Mouse (Mus musculus) limb, embryonic 14.5 days (tissue): Measurements from ENCODE around the gene Nfyc. TPM values are rescaled to one million over a fixed set of nuclear protein-coding genes. Genes with fewer than 3 reads are reported as not detected.
A peak's percentile ranks its signal among the peaks of the same experiment; 100 is the strongest.

Experiments
- ATAC-seq: fragments of 200-750 bp; cut with Nextera tagmentation; 2 replicates; pipeline ENCODE4 v1.8.0; 2017; ENCODE audit warnings: low read depth, moderate number of reproducible peaks, moderate TSS enrichment; ENCODE audit not compliant: low FRiP score
- DNase-seq: peaks from one replicate; pipeline ENCODE4 v3.0.0-alpha.2; 2015; ENCODE audit warnings: low spot score
- H3K27ac ChIP-seq: fragments of 300-500 bp; sonication (generic); replicated peaks from 2 replicates; pipeline ENCODE4 v1.5.1; 2014; ENCODE audit warnings: low read depth, mild to moderate bottlenecking, low read length, moderate library complexity, mixed read lengths
- H3K27me3 ChIP-seq: fragments of 300-500 bp; sonication (generic); 2 replicates; pipeline ENCODE4 v1.6.1; 2014; ENCODE audit warnings: low read length, mixed read lengths; ENCODE audit not compliant: control insufficient read depth, insufficient read depth
- H3K36me3 ChIP-seq: fragments of 300-500 bp; sonication (generic); 2 replicates; pipeline ENCODE4 v1.6.1; 2014; ENCODE audit warnings: mild to moderate bottlenecking, low read length, moderate library complexity, mixed read lengths; ENCODE audit not compliant: control insufficient read depth, insufficient read depth
- H3K4me1 ChIP-seq: fragments of 300-500 bp; sonication (generic); 2 replicates; pipeline ENCODE4 v1.6.1; 2014; ENCODE audit warnings: antibody characterized with exemption, low read length, mixed read lengths; ENCODE audit not compliant: control insufficient read depth, insufficient read depth
- H3K4me2 ChIP-seq: fragments of 300-500 bp; sonication (generic); replicated peaks from 2 replicates; pipeline ENCODE4 v1.6.1; 2014; ENCODE audit warnings: low read depth, mild to moderate bottlenecking, low read length, moderate library complexity; ENCODE audit not compliant: severe bottlenecking
- H3K4me3 ChIP-seq: fragments of 300-500 bp; sonication (generic); replicated peaks from 2 replicates; pipeline ENCODE4 v1.5.1; 2014; ENCODE audit warnings: low read length
- H3K9ac ChIP-seq: fragments of 300-500 bp; sonication (generic); 2 replicates; pipeline ENCODE4 v1.6.1; 2014; ENCODE audit warnings: mild to moderate bottlenecking, low read depth, low read length, moderate library complexity; ENCODE audit not compliant: severe bottlenecking
- H3K9me3 ChIP-seq: fragments of 300-500 bp; sonication (generic); 2 replicates; pipeline ENCODE4 v1.6.1; 2016; ENCODE audit warnings: low read length; ENCODE audit not compliant: control insufficient read depth
- POLR2A ChIP-seq: fragments of 200-500 bp; IDR thresholded peaks from 2 replicates; pipeline ENCODE4 v1.8.0; 2012; ENCODE audit warnings: inconsistent platforms, mild to moderate bottlenecking, moderate library complexity, borderline replicate concordance; ENCODE audit not compliant: insufficient read depth, insufficient read length; ENCODE audit errors: extremely low read depth
- WGBS: fragments of 180-500 bp; shearing (Covaris S2); extraction: QIAGEN DNeasy Blood & Tissue Kit; methylation state at CpG from one replicate; pipeline ENCODE4 v1.1.7; 2014; 5-methylcytosine and 5-hydroxymethylcytosine counted together
- polyA plus RNA-seq, 2 experiments: library from polyadenylated mRNA; depleted of rRNA in 1 of 2; stranded (reverse) in 1 of 2; unstranded in 1 of 2; fragments of >200 nt; fragmentation: Nextera tagmentation in 1 of 2; extraction: Ambion mirVana in 1 of 2; gene quantifications; 2 replicates each; pipeline versions ENCODE4 v1.2.1 to v1.2.3; 2012 to 2014

Nfyc gene
- polyA plus RNA-seq, 2 experiments = 108 to 170 TPM

DNA sequence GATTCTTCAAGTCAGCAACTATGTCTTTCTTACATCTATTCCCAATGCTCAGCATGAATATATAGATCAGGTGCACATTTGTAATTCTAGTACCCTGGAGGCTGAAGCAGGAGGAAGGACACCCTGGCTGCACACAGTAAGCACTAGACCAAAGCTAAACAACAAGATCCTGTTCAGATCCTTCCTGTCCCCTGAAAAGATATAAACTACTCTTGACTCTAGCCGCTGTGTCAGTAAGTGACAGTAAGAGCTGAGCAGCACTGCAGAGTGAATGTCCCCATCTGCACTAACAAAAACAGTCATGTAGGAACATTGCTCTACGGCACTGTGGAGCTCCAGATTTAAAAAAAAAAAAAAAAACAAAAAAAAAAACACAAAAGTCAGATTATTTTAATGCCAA lies 13.4 kb downstream of the Nfyc start:
- peaks cover 24% of the 10 kb centered on the region for H3K4me1 ChIP-seq
- no peak for TF ChIP-seq POLR2A
- H3K9me3 ChIP-seq = no peaks in the 10 kb centered on the region
- ATAC-seq (no peak), DNase-seq (no peak)
- no peaks in the 10 kb centered on the region for H3K27me3 ChIP-seq
- no peaks in the 10 kb centered on the region for H3K36me3 ChIP-seq
- no peak overlapping the region for H3K9ac ChIP-seq
- H3K27ac ChIP-seq = no peak overlapping the region
- 60% methylated on average over 2 of the region's 2 CpGs for WGBS
- no peak overlapping the region for H3K4me3 ChIP-seq
- no peak overlapping the region for H3K4me2 ChIP-seq

DNA sequence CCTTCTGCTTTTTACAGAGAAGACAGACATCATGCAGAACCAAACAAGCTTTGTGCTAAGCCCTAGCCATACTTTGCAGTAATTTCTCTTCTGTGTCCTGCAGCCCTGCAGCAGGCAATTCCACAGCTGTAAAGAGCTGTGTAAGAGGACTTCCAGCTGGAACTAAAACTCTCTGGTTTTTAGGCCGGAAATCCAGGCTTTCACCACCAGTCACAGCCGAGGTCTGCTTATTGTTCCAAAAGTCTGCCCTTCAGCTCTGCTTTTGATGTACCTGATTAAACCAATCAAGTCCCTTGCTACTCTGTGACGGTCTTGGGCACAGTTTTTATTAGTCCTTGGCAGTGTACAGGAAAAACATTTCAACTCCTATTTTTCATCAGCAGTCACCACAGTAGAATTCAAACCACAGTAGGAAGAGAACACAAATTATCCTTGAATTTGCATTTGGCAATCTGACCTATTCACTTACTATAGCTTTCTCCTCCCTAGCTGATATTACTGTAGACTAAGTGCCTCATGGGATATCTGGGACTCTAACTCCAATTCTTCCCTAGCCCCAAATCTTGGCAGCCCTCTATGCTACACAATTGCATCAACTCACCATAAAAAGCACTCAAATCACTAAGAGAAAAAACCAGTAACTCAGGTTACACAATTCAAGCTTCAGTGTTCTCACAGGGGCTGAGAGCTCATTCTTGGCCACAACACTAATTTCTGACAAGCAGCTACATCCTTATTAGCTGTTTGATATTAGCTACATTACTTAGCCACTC lies 14.2 kb downstream of the Nfyc start:
- peak; percentile 14; the same call in 1 of the 2 replicates for ATAC-seq
- TF ChIP-seq POLR2A = no peak
- no peak overlapping the region for H3K4me2 ChIP-seq
- H3K9ac ChIP-seq = no peak overlapping the region
- H3K27me3 ChIP-seq = no peaks in the 10 kb centered on the region
- 14% methylated on average over 3 of the region's 3 CpGs for WGBS
- H3K4me3 ChIP-seq = no peak overlapping the region
- no peaks in the 10 kb centered on the region for H3K9me3 ChIP-seq
- peaks cover 20% of the 10 kb centered on the region for H3K4me1 ChIP-seq
- peak overlapping the region; percentile 53; the same call in 1 of the 2 replicates for H3K27ac ChIP-seq
- H3K36me3 ChIP-seq = no peaks in the 10 kb centered on the region
- DNase-seq = peak; percentile 51

DNA sequence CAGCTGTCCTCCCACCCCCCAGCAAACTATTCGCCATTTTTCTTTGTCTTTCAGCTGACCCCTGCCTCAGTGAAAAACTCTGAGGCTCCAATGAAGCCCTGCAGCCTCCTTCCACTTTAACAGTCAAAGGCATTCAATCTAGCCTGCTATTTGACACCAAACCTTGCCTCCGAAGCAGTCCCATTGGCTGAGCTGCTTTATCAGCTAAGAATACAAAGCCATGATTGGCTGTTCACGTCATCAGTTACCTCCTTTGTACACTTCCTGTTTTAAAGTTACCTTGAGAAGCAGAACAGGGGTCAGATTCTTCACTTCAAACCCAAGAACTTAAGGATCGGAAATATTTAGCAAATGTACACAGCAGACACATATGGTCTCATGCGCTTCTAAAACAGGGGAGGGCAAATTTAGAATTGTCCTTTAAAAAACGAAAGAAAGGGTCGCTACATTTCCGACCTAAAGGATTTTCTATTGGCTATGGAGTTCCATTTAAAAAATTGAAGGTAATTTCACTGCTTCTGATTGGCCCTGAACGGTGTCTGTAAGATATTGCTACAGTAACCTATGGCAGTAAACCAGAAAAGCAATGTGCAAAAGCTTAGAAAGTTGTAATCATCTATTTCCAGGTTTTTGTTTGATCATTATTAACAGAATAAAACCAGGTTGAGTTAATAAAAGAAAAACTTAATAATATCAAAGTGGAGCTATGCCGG lies 15.6 kb downstream of the Nfyc start:
- TF ChIP-seq POLR2A = peak; percentile 78; the same call in 1 of the 2 replicates
- WGBS = 6% methylated on average over 10 of the region's 10 CpGs
- DNase-seq (peak; percentile 97), ATAC-seq (peak; percentile 98)
- Histone ChIP-seq H3K27me3 (no peaks in the 10 kb centered on the region), H3K9me3 (no peaks in the 10 kb centered on the region), H3K4me3 (peak overlapping the region; percentile 59), H3K4me1 (peaks cover 20% of the 10 kb centered on the region), H3K36me3 (no peaks in the 10 kb centered on the region), H3K4me2 (peak overlapping the region; percentile 75), H3K9ac (peak overlapping the region; percentile 70), H3K27ac (peak overlapping the region; percentile 81)

DNA sequence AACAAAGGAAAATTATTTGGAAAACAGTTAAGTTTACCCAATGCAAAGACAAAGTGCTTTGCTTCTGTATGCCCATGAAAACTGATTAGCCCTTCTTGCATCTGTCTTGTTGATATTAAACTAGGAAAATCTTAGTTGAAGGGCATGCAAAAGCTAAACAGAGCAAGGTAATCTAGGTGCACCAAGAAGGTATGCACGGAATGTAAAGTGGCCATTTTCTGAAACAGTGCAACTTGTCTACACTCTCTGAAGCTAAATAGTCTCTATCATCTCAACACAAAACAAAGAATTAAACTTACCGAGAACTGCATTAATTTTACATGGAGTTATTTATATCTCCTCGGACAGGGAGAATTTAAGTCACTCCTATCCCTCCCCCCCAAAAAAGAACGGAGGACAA lies 16.2 kb downstream of the Nfyc start:
- H3K4me2 ChIP-seq = peak overlapping the region; percentile 75
- H3K4me3 ChIP-seq = peak overlapping the region; percentile 59
- peak; percentile 27; the same call in 1 of the 2 replicates for ATAC-seq
- no peak for DNase-seq
- peak overlapping the region; percentile 81 for H3K27ac ChIP-seq
- H3K36me3 ChIP-seq = no peaks in the 10 kb centered on the region
- H3K4me1 ChIP-seq = peaks cover 20% of the 10 kb centered on the region
- WGBS = 16% methylated on average over 4 of the region's 4 CpGs
- TF ChIP-seq POLR2A = no peak
- H3K27me3 ChIP-seq = no peaks in the 10 kb centered on the region
- peak overlapping the region; percentile 70 for H3K9ac ChIP-seq
- no peaks in the 10 kb centered on the region for H3K9me3 ChIP-seq

DNA sequence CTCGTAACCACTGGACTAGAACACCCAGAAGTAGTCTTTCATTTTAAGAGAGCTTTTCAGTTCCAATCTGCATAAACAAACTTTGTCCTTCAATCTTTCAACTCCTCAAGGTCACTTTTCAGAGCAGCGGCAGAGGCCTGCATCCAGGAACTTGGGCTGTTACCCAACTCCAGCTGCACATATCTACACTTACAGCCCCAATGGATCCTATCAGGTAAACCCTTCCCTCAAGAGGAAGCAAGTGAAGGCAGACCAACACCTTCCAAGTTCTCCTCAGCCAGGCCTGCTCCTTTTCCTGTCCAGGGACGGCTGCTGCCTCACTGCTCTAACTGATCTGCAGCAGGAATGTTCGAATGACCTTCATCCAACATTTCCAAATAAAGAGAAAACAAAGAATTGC lies 17.2 kb downstream of the Nfyc start:
- DNase-seq (no peak), ATAC-seq (no peak)
- H3K9me3 ChIP-seq = no peaks in the 10 kb centered on the region
- peak overlapping the region; percentile 81 for H3K27ac ChIP-seq
- H3K4me2 ChIP-seq = peak overlapping the region; percentile 75
- H3K4me1 ChIP-seq = peaks cover 20% of the 10 kb centered on the region
- no peaks in the 10 kb centered on the region for H3K27me3 ChIP-seq
- WGBS = 26% methylated on average over 4 of the region's 4 CpGs
- peak overlapping the region; percentile 70 for H3K9ac ChIP-seq
- no peaks in the 10 kb centered on the region for H3K36me3 ChIP-seq
- no peak for TF ChIP-seq POLR2A
- H3K4me3 ChIP-seq = peak overlapping the region; percentile 59
